Mouse (Mus musculus) ES-Bruce4 (cell line): ENCODE results near the gene Mstn.

Experiments
- CTCF ChIP-seq: IDR thresholded peaks from one replicate; pipeline ENCODE4 v1.8.1; 2011; ENCODE audit warnings: low read depth, low read length
- EP300 ChIP-seq: IDR thresholded peaks from 2 replicates; pipeline ENCODE4 v1.6.1; 2011; ENCODE audit warnings: low read depth, low read length; ENCODE audit not compliant: insufficient read depth
- POLR2A ChIP-seq: IDR thresholded peaks from one replicate; pipeline ENCODE4 v1.8.1; 2011; ENCODE audit warnings: low read length; ENCODE audit not compliant: insufficient read depth

- TF ChIP-seq CTCF: no peak
- TF ChIP-seq EP300: no peak
- TF ChIP-seq POLR2A: no peak
Measured at GRCm38 (mm10) chr1:53070664-53071175, 9.3 kb downstream of the Mstn start.
